Mouse (Mus musculus): ENCODE measurements at regions not wholly inside any gene's neighbourhood (a gene's known extent, or its start where the extent isn't known, plus 50 kb on each side); places are given as distances from the start of the nearest gene placed in this dataset.
A peak's percentile ranks its signal among the peaks of the same experiment; 100 is the strongest.

- no peak for DNase-seq (ENCODE audit: extremely low spot score, low read depth, low spot score)
Measured at GRCm38 (mm10) chr3:81279266-81279665, 243.1 kb downstream of the Pdgfc start.

- DNase-seq (ENCODE audit: extremely low spot score, low read depth, low spot score), result no peak
Measured at GRCm38 (mm10) chr3:81289762-81290161, 253.5 kb downstream of the Pdgfc start.

GRCm38 (mm10) chr3:81292404-81292803, 256.2 kb downstream of the Pdgfc start:
- peak; percentile 47 for DNase-seq (ENCODE audit: extremely low spot score, low read depth, low spot score)

GRCm38 (mm10) chr3:81293186-81293819, 257.1 kb downstream of the Pdgfc start:
- DNase-seq (ENCODE audit: extremely low spot score, low read depth, low spot score), result peak; percentile 39

- no peak for DNase-seq (ENCODE audit: extremely low spot score, low read depth, low spot score)
Measured at GRCm38 (mm10) chr3:81304017-81304791, 268.0 kb downstream of the Pdgfc start.

- no peak for DNase-seq (ENCODE audit: extremely low spot score, low read depth, low spot score)
Measured at GRCm38 (mm10) chr3:81305412-81306165, 269.4 kb downstream of the Pdgfc start.

- DNase-seq (ENCODE audit: extremely low spot score, low read depth, low spot score), result no peak
Measured at GRCm38 (mm10) chr3:81326866-81327265, 290.6 kb downstream of the Pdgfc start.

- DNase-seq (ENCODE audit: extremely low spot score, low read depth, low spot score), result no peak
Measured at GRCm38 (mm10) chr3:81351739-81352138, 315.5 kb downstream of the Pdgfc start.

GRCm38 (mm10) chr3:81367918-81368317, 331.7 kb downstream of the Pdgfc start:
- no peak for DNase-seq (ENCODE audit: extremely low spot score, low read depth, low spot score)

GRCm38 (mm10) chr3:81368642-81369041, 332.4 kb downstream of the Pdgfc start:
- no peak for DNase-seq (ENCODE audit: extremely low spot score, low read depth, low spot score)

GRCm38 (mm10) chr3:81369742-81370141, 333.5 kb downstream of the Pdgfc start:
- DNase-seq (ENCODE audit: extremely low spot score, low read depth, low spot score), result no peak

GRCm38 (mm10) chr3:81375990-81376389, 339.8 kb downstream of the Pdgfc start:
- no peak for DNase-seq (ENCODE audit: extremely low spot score, low read depth, low spot score)

GRCm38 (mm10) chr3:81377466-81377865, 341.2 kb downstream of the Pdgfc start:
- peak; percentile 12 for DNase-seq (ENCODE audit: extremely low spot score, low read depth, low spot score)

- no peak for DNase-seq (ENCODE audit: extremely low spot score, low read depth, low spot score)
Measured at GRCm38 (mm10) chr3:81379362-81379761, 343.1 kb downstream of the Pdgfc start.

- no peak for DNase-seq (ENCODE audit: extremely low spot score, low read depth, low spot score)
Measured at GRCm38 (mm10) chr3:81386931-81387330, 350.7 kb downstream of the Pdgfc start.

GRCm38 (mm10) chr3:81387634-81388033, 351.4 kb downstream of the Pdgfc start:
- DNase-seq (ENCODE audit: extremely low spot score, low read depth, low spot score), result no peak

- DNase-seq (ENCODE audit: extremely low spot score, low read depth, low spot score), result no peak
Measured at GRCm38 (mm10) chr3:81397212-81397611, 361.0 kb downstream of the Pdgfc start.

- DNase-seq (ENCODE audit: extremely low spot score, low read depth, low spot score), result no peak
Measured at GRCm38 (mm10) chr3:81401028-81401427, 364.8 kb downstream of the Pdgfc start.

GRCm38 (mm10) chr3:81408914-81409313, 372.7 kb downstream of the Pdgfc start:
- no peak for DNase-seq (ENCODE audit: extremely low spot score, low read depth, low spot score)

GRCm38 (mm10) chr3:81421875-81422274, 385.7 kb downstream of the Pdgfc start:
- no peak for DNase-seq (ENCODE audit: extremely low spot score, low read depth, low spot score)

GRCm38 (mm10) chr3:81426765-81427164, 390.5 kb downstream of the Pdgfc start:
- DNase-seq (ENCODE audit: extremely low spot score, low read depth, low spot score), result no peak
